8 mouse cellular contexts compared by ENCODE assay signal in the genomic region with DNA sequence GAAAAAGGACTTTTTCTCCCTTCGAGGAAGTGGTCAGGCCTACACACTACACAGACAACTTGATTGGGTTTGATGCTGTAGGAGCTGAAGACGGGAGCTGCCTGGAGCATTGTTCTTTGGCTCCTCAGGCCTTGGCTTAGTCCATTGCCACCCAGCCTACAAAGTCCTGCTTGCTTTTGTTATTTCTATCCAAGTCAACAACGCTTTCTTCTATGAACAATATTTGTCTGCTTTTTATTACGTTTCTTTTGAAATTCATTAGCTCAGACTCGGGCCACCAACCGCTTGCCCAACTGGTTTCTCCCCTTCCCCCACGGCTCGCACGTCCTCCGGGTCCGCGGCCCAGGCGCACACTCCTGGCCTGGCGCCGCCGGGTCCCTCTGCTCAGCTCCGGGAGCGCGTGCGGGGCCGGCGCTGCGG. TPM values are rescaled to one million over a fixed set of nuclear protein-coding genes. Genes with fewer than 3 reads are reported as not detected.
DNase-seq lines count a peak whose midpoint lies in the region; ATAC-seq lines count a peak whose summit lies in the region.

No protein-coding gene starts in this region.

- no peaks in the 10 kb centered on the region for H3K27me3 ChIP-seq in lung, embryonic 16.5 days (ENCODE audit: control insufficient read depth, insufficient read depth, low read depth, low read length)
- no peaks in the 10 kb centered on the region for H3K27me3 ChIP-seq in heart, embryonic 16.5 days (ENCODE audit: control insufficient read depth, insufficient read depth, low read length)

- no peak for DNase-seq in lung, postnatal 25 days (ENCODE audit: low spot score)
- peak; percentile 28 for DNase-seq in c-Kit-positive CD71-positive TER-119-negative erythroid progenitor cells, embryonic 14.5 days (ENCODE audit: low read depth)
- no peak for DNase-seq in adrenal gland, adult 8-10 months
- no peak for DNase-seq in retina, postnatal 1 day
- no peak for DNase-seq in Muller cell, postnatal 12 days (ENCODE audit: inconsistent ontology term)

- peak overlapping the region; percentile 63 for H3K4me2 ChIP-seq in lung, embryonic 16.5 days (ENCODE audit: low read depth, low read length)
- peak overlapping the region; percentile 65 for H3K4me2 ChIP-seq in heart, embryonic 16.5 days (ENCODE audit: low read depth, low read length)

- no peaks in the 10 kb centered on the region; the same call in 1 of the 2 replicates for H3K36me3 ChIP-seq in lung, embryonic 16.5 days (ENCODE audit: control insufficient read depth, insufficient read depth, low read length)
- 0 out of 2 replicates have a peak, but pooled peaks cover under 1% of the 10 kb centered on the region for H3K36me3 ChIP-seq in heart, embryonic 16.5 days (ENCODE audit: control insufficient read depth, insufficient read depth)

- peak overlapping the region; percentile 95 for H3K4me3 ChIP-seq in lung, embryonic 16.5 days (ENCODE audit: low read length)
- H3K4me3 ChIP-seq in heart, embryonic 16.5 days (ENCODE audit: low read length): peak overlapping the region; percentile 98

- H3K9ac ChIP-seq in lung, embryonic 16.5 days (ENCODE audit: low read length): peak overlapping the region; percentile 100
- peak overlapping the region; percentile 99 for H3K9ac ChIP-seq in heart, embryonic 16.5 days (ENCODE audit: low read length)

- peak overlapping the region; percentile 100 for H3K27ac ChIP-seq in lung, embryonic 16.5 days (ENCODE audit: low read length)
- H3K27ac ChIP-seq in heart, embryonic 16.5 days (ENCODE audit: low read length): peak overlapping the region; percentile 100

- ATAC-seq in lung, embryonic 16.5 days (ENCODE audit: low read depth): peak; percentile 48
- ATAC-seq in heart, embryonic 16.5 days (replicated peaks; ENCODE audit: extremely low read depth, insufficient read depth, low FRiP score): peak; percentile 15
- peak; percentile 2; the same call in 1 of the 2 replicates for ATAC-seq in megakaryocyte, adult 5-6 weeks (ENCODE audit: poor library complexity, severe bottlenecking)

- peaks cover 3% of the 10 kb centered on the region; the same call in 1 of the 2 replicates for H3K4me1 ChIP-seq in lung, embryonic 16.5 days (replicated peaks; ENCODE audit: control insufficient read depth, insufficient read depth, low read length)
- peaks cover 4% of the 10 kb centered on the region for H3K4me1 ChIP-seq in heart, embryonic 16.5 days (ENCODE audit: control insufficient read depth, insufficient read depth, low read length)

- no peaks in the 10 kb centered on the region for H3K9me3 ChIP-seq in lung, embryonic 16.5 days (ENCODE audit: control insufficient read depth, low read length)
- H3K9me3 ChIP-seq in heart, embryonic 16.5 days (replicated peaks; ENCODE audit: control insufficient read depth, low read length): no peaks in the 10 kb centered on the region

- WGBS in lung, embryonic 16.5 days: under 1% methylated on average over 19 of the region's 23 CpGs
- under 1% methylated on average over 23 of the region's 23 CpGs for WGBS in heart, embryonic 16.5 days

RNA-seq across cellular contexts. Expression of a gene that starts 0.5 kb away (rescaled TPM):
- 56.9 and 60.1 TPM in 2 replicates for polyA plus RNA-seq in lung, embryonic 16.5 days (2015; fragmentation: Nextera tagmentation; extraction: Ambion mirVana)
- polyA plus RNA-seq in heart, embryonic 16.5 days (2015; fragmentation: Nextera tagmentation; extraction: Ambion mirVana): 42.2 and 42.6 TPM in 2 replicates
- total RNA-seq in megakaryocyte, adult 5-6 weeks (2015): 44.1 and 57.6 TPM in 2 replicates
- 70.0 and 72.3 TPM in 2 replicates for total RNA-seq in megakaryocyte, adult 5-6 weeks (2017)
- 100 to 1,000 TPM; 106 to 200 (median 117) TPM for total RNA-seq in adrenal gland, adult 8-10 months (2022)
